Mouse (Mus musculus): ENCODE measurements around the gene Dpagt1.
"Not testable (repeated sequence)": the region's sequence is repeated elsewhere in the genome, so short reads cannot be mapped to it uniquely, and the experiment has no call there.

Gene Dpagt1

DNA sequence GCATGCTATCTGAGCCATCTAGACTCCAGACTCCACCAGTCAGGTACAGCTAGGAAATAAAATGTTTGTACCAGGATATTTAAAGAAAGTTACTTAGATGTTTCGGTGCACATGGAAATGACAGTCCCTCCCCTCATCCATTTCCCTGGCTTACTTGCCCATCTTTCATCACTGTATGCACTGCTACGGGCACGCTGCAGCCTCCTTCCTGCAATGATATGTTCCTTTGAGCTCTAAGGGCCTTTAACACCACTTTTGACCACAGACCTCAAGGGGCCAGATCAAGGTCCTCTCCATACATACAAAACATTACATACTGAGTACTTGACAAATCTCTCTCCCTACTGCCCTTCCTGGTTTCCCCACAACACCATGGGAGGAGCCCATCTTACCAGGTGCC, 11.1 kb downstream of the Dpagt1 start:
- no peak for DNase-seq (ENCODE audit: low read depth in 1 of 2, low spot score in 2 of 2)

DNA sequence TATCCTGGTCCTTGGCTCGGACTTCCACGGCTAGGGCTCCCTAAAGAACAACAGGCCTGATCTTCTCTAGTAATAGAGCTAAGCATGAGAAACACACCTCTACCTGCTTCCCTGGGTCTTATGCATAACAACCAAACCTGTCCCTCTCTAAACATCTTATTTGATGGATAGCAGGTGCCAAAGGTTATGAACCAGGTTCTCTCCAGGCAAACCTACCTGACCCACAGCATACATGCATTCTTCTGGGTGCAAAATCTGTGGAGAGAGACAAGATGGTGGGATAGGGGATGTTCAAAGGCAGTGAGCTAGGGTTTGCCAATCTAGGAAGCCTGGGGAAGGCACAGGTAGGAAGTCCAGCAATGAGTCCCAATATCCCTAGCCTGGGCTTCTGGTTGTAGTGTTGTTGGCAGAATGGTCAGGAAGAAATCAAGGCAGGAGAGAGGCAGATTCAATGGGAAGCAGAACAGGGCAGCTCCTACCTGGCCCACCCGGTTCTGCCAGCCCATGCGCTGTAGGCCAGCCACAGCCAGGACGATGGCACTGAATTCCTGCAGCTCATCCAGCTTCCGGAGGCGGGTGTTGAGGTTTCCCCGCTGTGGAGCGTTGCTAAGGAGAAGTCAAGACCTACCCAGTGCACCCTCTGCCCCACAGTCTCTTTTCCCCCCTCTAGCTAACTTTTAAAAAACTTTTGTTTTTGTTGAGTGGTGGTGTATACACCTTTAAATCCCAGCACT, 11.8 kb downstream of the Dpagt1 start:
- DNase-seq (ENCODE audit: low read depth in 1 of 2, low spot score in 2 of 2), result no peak

GRCm38 (mm10) chr9:44338574-44338973, 12.8 kb downstream of the Dpagt1 start:
- no peak for DNase-seq (ENCODE audit: low read depth in 1 of 2, low spot score in 2 of 2)

DNA sequence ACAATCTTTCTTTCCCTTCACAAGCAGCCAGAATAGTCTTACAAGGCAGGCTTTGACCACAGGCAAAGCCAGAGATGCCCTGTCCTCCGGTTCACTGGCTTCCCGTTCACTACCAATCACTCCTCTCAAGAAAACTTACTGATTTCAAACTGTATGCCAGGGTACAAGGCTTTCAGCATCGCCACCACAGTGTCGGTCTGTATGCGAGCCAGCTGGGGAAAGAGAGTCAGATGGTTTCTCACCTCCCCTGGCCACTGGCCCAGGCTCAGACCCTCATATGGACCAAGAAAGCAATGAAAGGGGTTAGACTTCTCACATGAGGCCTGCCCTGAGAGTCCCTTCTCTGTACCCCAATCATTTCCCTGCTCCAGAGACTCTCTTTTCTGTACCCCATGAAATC, 15.7 kb downstream of the Dpagt1 start:
- DNase-seq (ENCODE audit: low read depth in 1 of 2, low spot score in 2 of 2), result no peak

DNA sequence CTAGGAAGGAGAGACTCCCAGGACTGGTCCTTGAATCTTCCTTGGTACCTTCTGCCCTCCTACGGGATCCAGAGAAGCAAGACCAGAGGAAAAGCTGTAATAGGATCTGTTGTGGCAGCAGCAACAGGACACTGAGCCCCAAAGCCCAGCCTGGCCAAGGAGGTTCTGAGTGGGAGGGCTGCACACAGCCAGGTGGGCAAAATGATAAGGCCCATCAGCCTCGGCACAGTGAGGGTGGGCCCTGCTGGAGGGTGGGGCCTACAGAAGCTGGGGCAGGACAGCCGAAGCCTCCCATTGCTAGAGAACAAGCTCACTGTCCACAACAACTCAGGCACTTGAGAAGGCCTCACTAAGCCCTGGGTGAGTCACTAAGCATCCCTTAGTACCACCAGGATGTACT, 16.4 kb downstream of the Dpagt1 start:
- DNase-seq (ENCODE audit: low read depth in 1 of 2, low spot score in 2 of 2), result no peak

GRCm38 (mm10) chr9:44342605-44343004, 16.8 kb downstream of the Dpagt1 start:
- no peak for DNase-seq (ENCODE audit: low read depth in 1 of 2, low spot score in 2 of 2)

GRCm38 (mm10) chr9:44343290-44343689, 17.5 kb downstream of the Dpagt1 start:
- DNase-seq (ENCODE audit: low read depth in 1 of 2, low spot score in 2 of 2), result no peak

- peak; percentile 79 to 89 for DNase-seq (ENCODE audit: low read depth in 1 of 2, low spot score in 2 of 2)
Observed at GRCm38 (mm10) chr9:44343781-44344421, 18.1 kb downstream of the Dpagt1 start, which contains the start of gene Hmbs. Gene Hmbs, minus strand, starts transcription at chr9:44344228.

DNA sequence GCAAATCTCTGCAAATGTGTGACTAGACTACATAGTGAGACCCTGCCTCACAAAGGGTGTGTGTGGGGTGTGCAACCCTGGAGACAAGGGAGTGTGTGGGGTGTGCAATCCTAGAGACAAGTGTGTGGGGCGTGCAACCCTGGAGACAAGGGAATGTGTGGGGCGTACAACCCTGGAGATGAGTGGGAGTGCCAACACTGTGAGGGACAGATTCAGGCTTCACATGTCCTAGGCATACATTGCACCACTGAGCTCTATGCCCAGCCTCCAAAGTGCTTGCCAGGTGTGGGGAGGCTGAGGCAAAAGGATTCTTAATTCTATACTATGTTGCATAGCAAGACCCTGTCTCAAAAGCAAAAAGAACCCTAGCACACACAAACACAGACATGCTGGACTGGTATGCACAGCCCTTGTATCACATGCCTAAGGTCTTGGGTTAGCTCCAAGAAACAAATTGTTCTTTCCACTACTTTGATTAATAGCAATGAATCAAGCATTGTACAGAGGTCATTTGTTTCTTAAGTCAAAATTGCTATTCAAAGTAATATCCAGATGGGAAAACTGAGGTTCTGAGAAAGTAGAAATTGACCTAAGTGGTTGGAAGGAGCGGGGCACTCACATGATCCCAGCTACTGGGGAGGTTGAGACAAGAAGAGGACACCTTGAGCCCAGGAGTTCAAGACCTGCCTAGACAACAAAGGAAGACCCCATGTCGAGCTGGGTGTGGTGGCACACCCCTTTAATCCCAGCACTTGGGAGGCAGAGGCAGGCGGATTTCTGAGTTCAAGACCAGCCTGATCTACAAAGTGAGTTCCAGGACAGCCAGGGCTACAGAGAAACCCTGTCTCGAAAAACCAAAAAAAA, 20.0 kb downstream of the Dpagt1 start:
- no peak for DNase-seq (ENCODE audit: low read depth in 1 of 2, low spot score in 2 of 2)

DNA sequence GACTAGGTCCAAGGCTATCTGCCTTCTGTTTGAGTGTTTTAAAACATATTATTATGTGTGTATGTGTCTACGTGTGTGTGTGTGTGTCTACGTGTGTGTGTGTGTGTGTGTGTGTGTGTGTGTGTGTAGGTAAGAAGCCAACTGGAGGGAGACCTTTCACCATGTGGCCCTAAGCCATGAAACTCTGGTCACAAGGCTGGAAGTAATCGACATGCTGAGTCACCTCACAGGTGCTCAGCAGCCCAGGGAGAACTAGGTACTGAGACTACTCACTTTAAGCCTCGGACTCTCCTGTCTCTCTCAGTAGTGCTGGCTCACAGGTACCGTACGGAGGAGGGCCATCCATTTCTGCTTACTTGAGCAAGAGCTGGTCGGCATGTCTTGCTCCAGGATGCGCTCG, 21.3 kb downstream of the Dpagt1 start:
- DNase-seq (ENCODE audit: low read depth in 1 of 2, low spot score in 2 of 2), result no peak

GRCm38 (mm10) chr9:44347621-44348020, 21.8 kb downstream of the Dpagt1 start:
- DNase-seq (ENCODE audit: low read depth in 1 of 2, low spot score in 2 of 2), result no peak

GRCm38 (mm10) chr9:44348546-44348945, 22.7 kb downstream of the Dpagt1 start:
- DNase-seq (ENCODE audit: low read depth in 1 of 2, low spot score in 2 of 2), result no peak

DNA sequence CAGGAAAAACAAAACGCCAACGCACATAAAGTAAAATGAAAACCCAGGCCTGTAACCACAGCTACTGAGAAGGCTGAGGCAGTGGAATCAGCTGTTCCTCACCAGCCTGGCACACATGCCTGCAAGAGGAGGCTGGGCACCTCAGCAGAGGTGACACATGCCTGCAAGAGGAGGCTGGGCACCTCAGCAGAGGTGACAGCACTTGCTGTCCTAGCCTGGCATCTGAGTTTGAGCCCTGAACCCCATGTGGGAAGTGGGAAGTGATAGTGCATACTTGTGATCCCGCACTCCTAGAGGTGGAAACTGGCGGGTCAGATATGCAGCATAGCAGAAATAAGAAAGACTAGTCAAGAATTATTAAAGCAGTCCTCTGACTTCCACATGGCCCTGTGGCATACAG, 25.6 kb downstream of the Dpagt1 start:
- no peak for DNase-seq (ENCODE audit: low read depth in 1 of 2, low spot score in 2 of 2)

DNA sequence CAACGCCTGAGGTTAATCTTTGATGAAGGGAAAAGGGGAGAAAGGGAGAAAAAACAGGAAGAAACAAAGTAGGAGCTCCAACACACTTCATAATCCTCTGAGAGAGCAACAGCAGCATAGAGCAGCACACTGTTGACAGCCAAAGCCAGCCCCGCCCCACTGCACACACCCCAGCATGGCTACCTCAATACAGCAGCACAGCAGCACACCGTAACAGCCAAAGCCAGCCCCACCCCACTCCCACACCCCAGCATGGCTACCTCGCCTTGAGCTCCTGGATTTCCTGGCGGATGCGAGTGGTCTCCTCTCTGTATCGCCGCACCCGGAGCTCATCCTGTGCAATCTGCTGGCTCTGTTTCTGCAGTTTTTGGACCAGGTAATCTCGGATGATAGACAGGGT, 26.5 kb downstream of the Dpagt1 start:
- DNase-seq (ENCODE audit: low read depth in 1 of 2, low spot score in 2 of 2), result no peak

DNA sequence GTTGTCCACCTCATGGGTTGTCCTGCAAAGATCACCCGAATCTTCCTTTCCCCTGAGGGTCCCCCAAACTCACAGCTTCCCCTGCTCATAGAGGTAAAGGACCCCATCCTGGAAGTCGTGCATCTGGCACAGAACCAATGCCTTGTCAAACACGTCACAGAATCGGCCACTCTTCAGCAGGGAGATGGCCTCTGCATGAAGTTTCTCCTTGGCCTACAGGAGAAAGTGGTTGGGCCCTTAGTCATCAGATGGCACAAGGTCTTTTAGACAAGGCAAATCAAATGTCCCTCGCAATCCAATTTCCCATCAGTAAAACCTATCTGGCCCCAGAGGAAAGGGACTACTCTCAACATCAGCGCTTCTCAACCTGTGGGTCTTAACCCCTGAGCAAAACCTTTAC, 27.3 kb downstream of the Dpagt1 start:
- DNase-seq (ENCODE audit: low read depth in 1 of 2, low spot score in 2 of 2), result no peak

- DNase-seq (ENCODE audit: low read depth in 1 of 2, low spot score in 2 of 2), result no peak
Observed at GRCm38 (mm10) chr9:44357207-44357606, 31.4 kb downstream of the Dpagt1 start.

DNA sequence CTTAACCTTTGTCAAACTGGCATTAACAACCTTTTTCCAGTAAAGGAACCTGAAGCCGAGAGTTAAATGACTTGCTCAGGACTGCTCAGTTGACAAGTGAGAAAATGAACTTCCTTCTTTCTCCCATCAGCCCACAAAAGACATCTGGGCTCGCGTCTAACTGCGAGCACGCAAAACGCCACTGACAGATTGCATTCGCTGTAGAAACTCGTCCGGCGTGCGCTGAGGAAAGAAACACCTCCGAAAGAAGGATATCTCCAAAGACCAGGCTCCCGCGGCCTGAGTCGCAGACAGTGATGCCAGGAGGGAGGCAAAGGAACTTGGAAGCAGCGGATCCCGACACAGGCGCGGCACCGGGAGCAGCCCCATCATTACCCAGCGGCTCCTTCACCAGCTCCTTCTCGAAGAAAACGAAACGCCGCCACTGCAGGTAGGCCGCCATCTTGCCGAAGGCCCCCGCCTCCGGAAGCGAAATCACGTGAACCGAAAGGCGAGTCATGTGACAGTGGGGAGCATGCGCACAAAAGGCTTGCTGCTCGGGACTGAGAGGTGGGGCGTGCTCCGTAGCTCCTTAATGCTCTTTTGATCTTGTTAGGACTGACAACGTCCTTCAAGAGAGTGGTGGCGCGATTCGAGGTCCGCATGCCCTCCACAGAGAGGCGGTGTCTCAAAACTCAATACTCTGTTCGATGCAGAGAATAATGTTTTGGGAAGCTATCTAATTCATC, 35.5 kb downstream of the Dpagt1 start, which contains the start of gene Vps11:
Vps11 (minus strand) TSS at position 481 of the 728 bp plus-strand sequence.
- DNase-seq (ENCODE audit: low read depth in 1 of 2, low spot score in 2 of 2), result peak; percentile 83 to 91

- not testable (repeated sequence) for DNase-seq (ENCODE audit: low read depth in 1 of 2, low spot score in 2 of 2)
Observed at GRCm38 (mm10) chr9:44361931-44362330, 36.1 kb downstream of the Dpagt1 start.

DNA sequence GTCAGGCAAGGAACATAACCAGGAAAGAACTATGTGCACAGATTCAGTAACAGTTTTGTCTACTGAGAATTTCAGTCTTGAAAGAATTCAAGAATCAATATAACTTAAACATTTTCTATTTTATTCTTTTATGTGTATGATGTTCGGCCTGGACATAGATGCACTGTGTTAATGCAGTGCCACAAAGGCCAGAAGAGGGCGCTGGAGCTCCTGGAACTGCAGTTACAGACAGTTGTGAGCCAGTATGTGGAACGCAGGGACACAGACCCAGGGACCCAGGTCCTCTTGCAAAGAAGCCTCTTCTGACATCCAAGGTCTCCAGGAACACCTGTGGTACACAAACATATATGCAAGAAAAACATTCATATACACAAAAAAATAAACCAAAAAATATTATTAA, 38.7 kb downstream of the Dpagt1 start:
- DNase-seq (ENCODE audit: low read depth in 1 of 2, low spot score in 2 of 2), result no peak

DNA sequence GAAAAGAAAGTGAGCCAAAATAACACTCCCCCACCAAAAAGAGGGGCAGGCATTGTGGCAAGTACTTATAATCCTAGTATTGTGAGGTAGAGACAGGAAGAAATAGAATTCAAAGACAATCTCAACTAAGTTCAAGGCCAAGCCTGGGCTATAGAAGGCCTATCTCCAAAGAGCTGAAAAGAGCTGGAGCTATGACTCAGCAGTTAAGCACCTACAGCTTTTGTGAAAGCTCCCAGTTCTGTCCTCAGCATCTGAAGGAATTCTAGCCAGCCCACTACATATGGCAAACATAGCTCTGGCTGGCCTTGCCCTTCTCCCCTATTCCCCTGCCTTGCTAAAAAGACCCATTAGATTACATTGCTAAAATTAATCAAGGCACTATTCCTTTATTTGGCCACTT, 47.6 kb downstream of the Dpagt1 start:
- DNase-seq (ENCODE audit: low read depth in 1 of 2, low spot score in 2 of 2), result no peak

DNA sequence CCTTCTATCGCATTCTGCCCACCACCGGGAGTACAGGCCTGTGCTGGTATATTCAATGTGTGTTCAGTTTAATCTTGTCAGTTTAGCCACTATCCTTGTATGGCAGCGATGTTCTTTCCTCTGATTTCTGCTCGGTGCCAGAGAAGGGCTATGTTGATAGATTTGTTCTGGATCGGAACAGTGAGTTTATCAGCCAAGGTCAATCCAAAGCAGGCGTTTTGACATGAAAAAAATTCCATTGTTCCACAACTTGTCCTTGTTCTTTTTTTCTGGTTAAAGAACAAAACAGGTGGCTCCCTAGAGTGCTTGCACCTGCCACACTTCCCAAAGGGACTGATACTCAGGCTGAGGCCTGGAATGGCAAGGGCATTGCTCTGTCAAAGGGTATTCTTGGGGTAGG, 50.3 kb downstream of the Dpagt1 start:
- DNase-seq (ENCODE audit: low read depth in 1 of 2, low spot score in 2 of 2), result no peak
